Mouse (Mus musculus): ENCODE results near the gene Reps2. TPM values are rescaled to one million over a fixed set of nuclear protein-coding genes. Genes with fewer than 3 reads are reported as not detected.
A peak's percentile ranks its signal among the peaks of the same experiment; 100 is the strongest.

The Reps2 gene
- polyA plus RNA-seq (2014; fragmentation: Nextera tagmentation; extraction: Ambion mirVana), result 1.9 and 2.6 TPM in 2 replicates

DNA sequence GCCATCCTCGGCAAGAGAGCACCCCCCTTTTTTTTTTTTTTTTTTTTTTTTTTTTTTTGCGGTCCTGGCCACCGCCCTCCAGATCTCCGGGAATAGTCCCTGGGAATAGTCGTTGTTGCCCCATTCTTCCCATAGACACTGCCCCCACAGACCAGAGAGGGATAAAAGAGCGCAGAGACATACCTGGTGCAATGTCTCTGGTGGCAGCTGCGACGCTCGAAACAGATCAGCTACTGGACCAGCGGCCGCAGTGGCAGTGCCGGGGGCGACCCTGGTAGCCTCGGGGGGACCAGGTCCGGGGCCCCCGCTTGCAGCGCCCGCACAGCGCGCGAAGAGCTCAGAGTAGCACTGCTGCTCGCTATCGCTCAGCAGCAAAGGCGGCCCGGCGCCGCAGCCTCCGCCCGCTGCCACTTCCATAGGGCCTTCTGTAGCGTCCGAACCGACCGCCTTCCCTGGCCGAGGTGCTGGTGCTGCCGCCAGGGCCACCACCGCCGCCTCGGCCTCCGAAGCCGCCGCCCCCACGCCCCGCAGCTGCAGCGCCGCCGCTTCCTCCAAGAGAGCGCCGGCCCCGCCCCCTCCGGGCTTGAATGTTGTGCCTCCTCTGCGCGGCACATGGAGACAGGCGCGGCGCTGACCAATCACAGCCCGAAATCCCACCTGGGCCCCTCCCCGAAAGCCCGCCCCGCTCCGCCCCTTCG lies at the start of gene Reps2:
Reps2 (minus strand) TSS at position 559 of the 698 bp plus-strand sequence.
- Histone ChIP-seq H3K36me3 (ENCODE audit: control insufficient read depth, insufficient read depth, low read length) (no peaks in the 10 kb centered on the region), H3K9me3 (ENCODE audit: control insufficient read depth, low read length) (no peaks in the 10 kb centered on the region), H3K9ac (ENCODE audit: low read depth, low read length) (peak within 1 kb of the TSS; percentile 65), H3K4me1 (replicated peaks; ENCODE audit: control insufficient read depth, insufficient read depth, low read length) (no peaks in the 10 kb centered on the region), H3K4me3 (ENCODE audit: low read depth, low read length) (peak within 1 kb of the TSS; percentile 67), H3K27ac (ENCODE audit: low read depth, low read length) (peak within 1 kb of the TSS; percentile 65; the same call in 1 of the 2 replicates), H3K4me2 (peak within 1 kb of the TSS; percentile 89), H3K27me3 (replicated peaks; ENCODE audit: control insufficient read depth, insufficient read depth, low read length) (peaks cover 19% of the 10 kb centered on the region)
- WGBS, result 12% methylated on average over 52 of the region's 61 CpGs
- DNase-seq (ENCODE audit: low spot score) (peak; percentile 66), ATAC-seq (replicated peaks; ENCODE audit: low FRiP score) (peak; percentile 89)

DNA sequence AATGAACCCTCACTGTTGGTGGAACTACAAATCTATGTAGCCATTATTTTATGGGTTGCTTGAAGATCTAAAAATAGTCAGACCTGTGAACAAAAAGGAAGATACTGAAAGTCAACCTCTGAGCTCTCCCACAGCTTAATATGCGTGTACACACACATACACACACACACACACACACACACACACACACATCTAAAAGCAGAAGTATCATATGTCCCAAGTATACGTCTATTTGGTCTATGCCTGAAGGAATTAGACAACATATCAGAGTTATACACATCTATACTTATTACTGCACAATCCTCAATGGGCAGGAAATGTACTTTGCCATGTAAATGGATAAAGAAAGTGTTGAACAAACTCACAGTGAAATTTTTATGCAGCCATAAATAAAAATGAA lies 47.8 kb upstream of the Reps2 start:
- H3K27me3 ChIP-seq (replicated peaks; ENCODE audit: control insufficient read depth, insufficient read depth, low read length), result no peaks in the 10 kb centered on the region
- DNase-seq (ENCODE audit: low spot score) (no peak), ATAC-seq (replicated peaks; ENCODE audit: low FRiP score) (no peak)
- no peak overlapping the region for H3K4me3 ChIP-seq (ENCODE audit: low read depth, low read length)
- WGBS, result 44% methylated on average over 2 of the region's 2 CpGs
- H3K36me3 ChIP-seq (ENCODE audit: control insufficient read depth, insufficient read depth, low read length), result no peaks in the 10 kb centered on the region
- no peak overlapping the region for H3K27ac ChIP-seq (ENCODE audit: low read depth, low read length)
- no peaks in the 10 kb centered on the region for H3K4me1 ChIP-seq (replicated peaks; ENCODE audit: control insufficient read depth, insufficient read depth, low read length)
- no peak overlapping the region for H3K9ac ChIP-seq (ENCODE audit: low read depth, low read length)
- H3K9me3 ChIP-seq (ENCODE audit: control insufficient read depth, low read length), result no peaks in the 10 kb centered on the region
- H3K4me2 ChIP-seq, result no peak overlapping the region

DNA sequence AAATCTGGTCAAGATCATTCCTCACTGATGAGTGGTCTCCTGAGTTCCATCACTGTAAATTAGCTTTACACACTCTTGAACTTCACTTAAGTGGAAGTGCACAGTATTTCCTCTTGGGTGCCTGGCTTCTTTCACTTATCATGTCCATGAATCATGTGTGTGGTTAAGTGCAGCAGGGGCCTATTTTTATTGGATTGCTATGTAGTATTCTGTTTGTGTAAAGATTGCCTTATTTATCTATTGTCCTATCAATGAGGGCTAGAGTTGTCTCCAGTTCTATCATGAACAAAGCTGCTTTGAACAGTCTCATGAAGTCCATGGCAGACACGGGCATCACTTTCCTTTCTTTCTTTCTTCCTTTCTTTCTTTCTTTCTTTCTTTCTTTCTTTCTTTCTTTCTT lies 41.9 kb upstream of the Reps2 start:
- no peak for ATAC-seq (replicated peaks; ENCODE audit: low FRiP score)
- 0 out of 2 replicates have a peak, but pooled peaks cover 4% of the 10 kb centered on the region for H3K4me1 ChIP-seq (replicated peaks; ENCODE audit: control insufficient read depth, insufficient read depth, low read length)
- no peak for DNase-seq (ENCODE audit: low spot score)
- no peaks in the 10 kb centered on the region; the same call in none of the 2 replicates for H3K27me3 ChIP-seq (replicated peaks; ENCODE audit: control insufficient read depth, insufficient read depth, low read length)
- H3K27ac ChIP-seq (ENCODE audit: low read depth, low read length), result no peak overlapping the region
- no peak overlapping the region for H3K4me2 ChIP-seq
- no peaks in the 10 kb centered on the region for H3K36me3 ChIP-seq (ENCODE audit: control insufficient read depth, insufficient read depth, low read length)
- H3K4me3 ChIP-seq (ENCODE audit: low read depth, low read length), result no peak overlapping the region
- H3K9me3 ChIP-seq (ENCODE audit: control insufficient read depth, low read length), result no peaks in the 10 kb centered on the region
- no peak overlapping the region for H3K9ac ChIP-seq (ENCODE audit: low read depth, low read length)
- WGBS, result 92% methylated on average over 1 of the region's 1 CpGs

DNA sequence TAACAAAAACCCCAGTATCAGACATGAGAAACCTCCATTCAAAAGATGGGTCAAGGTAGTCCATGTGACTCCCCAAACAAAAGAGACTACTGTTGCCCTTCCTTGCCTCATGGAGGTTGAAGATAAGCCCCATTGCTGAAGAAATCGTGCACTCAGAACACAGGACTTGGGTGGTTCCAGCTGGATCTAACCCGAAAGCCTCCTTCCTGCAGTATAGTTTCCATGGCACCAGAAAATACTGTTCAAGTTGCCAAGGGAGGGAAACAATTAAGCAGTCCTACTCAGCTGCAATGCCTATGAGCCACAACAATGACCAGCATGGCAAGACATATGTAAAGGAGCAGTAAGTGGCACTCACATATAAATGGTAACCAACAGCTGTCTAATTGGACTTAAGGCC lies 36.1 kb upstream of the Reps2 start:
- H3K4me1 ChIP-seq (replicated peaks; ENCODE audit: control insufficient read depth, insufficient read depth, low read length), result peaks cover 11% of the 10 kb centered on the region; the same call in 1 of the 2 replicates
- no peaks in the 10 kb centered on the region; the same call in 1 of the 2 replicates for H3K27me3 ChIP-seq (replicated peaks; ENCODE audit: control insufficient read depth, insufficient read depth, low read length)
- no peak overlapping the region for H3K9ac ChIP-seq (ENCODE audit: low read depth, low read length)
- DNase-seq (ENCODE audit: low spot score) (no peak), ATAC-seq (replicated peaks; ENCODE audit: low FRiP score) (peak; percentile 85)
- H3K9me3 ChIP-seq (ENCODE audit: control insufficient read depth, low read length), result no peaks in the 10 kb centered on the region
- H3K4me2 ChIP-seq, result no peak overlapping the region; the same call in 1 of the 2 replicates
- no peak overlapping the region for H3K4me3 ChIP-seq (ENCODE audit: low read depth, low read length)
- WGBS, result 43% methylated on average over 2 of the region's 2 CpGs
- peak overlapping the region; percentile 75 for H3K27ac ChIP-seq (ENCODE audit: low read depth, low read length)
- no peaks in the 10 kb centered on the region for H3K36me3 ChIP-seq (ENCODE audit: control insufficient read depth, insufficient read depth, low read length)

DNA sequence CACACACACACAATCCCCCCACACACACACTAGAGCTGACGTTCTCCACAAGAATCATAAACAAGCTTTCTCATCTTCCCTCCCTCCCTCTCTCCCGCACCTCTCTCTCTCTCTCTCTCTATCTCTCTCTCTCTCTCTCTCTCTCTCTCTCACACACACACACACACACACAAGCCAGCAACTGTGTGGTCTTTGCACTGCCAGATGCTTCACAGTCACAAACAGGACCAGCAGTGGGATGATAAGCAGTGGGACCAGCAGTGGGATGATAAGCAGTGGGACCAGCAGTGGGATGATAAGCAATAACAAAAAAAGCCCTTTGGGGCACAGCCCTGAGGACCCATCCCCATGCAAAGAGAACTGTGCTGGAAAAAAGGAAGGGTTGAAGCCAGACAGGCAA lies 35.4 kb upstream of the Reps2 start:
- ATAC-seq (replicated peaks; ENCODE audit: low FRiP score) (peak; percentile 99), DNase-seq (ENCODE audit: low spot score) (peak; percentile 31)
- Histone ChIP-seq H3K4me2 (peak overlapping the region; percentile 19; the same call in 1 of the 2 replicates), H3K4me1 (replicated peaks; ENCODE audit: control insufficient read depth, insufficient read depth, low read length) (peaks cover 11% of the 10 kb centered on the region; the same call in 1 of the 2 replicates), H3K9ac (ENCODE audit: low read depth, low read length) (no peak overlapping the region), H3K9me3 (ENCODE audit: control insufficient read depth, low read length) (no peaks in the 10 kb centered on the region), H3K36me3 (ENCODE audit: control insufficient read depth, insufficient read depth, low read length) (no peaks in the 10 kb centered on the region), H3K4me3 (ENCODE audit: low read depth, low read length) (no peak overlapping the region), H3K27me3 (replicated peaks; ENCODE audit: control insufficient read depth, insufficient read depth, low read length) (no peaks in the 10 kb centered on the region; the same call in 1 of the 2 replicates), H3K27ac (ENCODE audit: low read depth, low read length) (peak overlapping the region; percentile 75; the same call in 1 of the 2 replicates)
- 57% methylated on average over 2 of the region's 2 CpGs for WGBS

DNA sequence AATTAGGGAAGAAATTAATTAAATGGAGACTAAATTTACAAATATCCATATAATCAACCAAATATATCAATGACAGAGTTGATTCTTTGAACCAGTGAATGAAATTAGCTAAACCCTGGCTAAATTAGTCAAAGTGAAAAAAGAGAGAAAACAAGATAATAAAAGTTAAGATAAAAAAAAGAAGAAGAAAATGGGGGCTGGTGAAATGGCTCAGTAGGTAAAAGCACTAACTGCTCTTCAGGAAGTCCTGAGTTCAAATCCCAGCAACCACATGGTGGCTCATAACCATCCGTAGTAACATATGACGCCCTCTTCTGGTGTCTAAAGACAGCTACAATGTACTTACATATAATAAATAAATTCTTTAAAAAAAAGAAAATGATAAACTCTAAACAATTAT lies 22.7 kb upstream of the Reps2 start:
- no peaks in the 10 kb centered on the region for H3K9me3 ChIP-seq (ENCODE audit: control insufficient read depth, low read length)
- ATAC-seq (replicated peaks; ENCODE audit: low FRiP score) (no peak), DNase-seq (ENCODE audit: low spot score) (no peak)
- WGBS, result 69% methylated on average over 2 of the region's 2 CpGs
- no peak overlapping the region for H3K4me2 ChIP-seq
- no peak overlapping the region for H3K4me3 ChIP-seq (ENCODE audit: low read depth, low read length)
- no peaks in the 10 kb centered on the region for H3K27me3 ChIP-seq (replicated peaks; ENCODE audit: control insufficient read depth, insufficient read depth, low read length)
- no peaks in the 10 kb centered on the region for H3K36me3 ChIP-seq (ENCODE audit: control insufficient read depth, insufficient read depth, low read length)
- no peak overlapping the region for H3K27ac ChIP-seq (ENCODE audit: low read depth, low read length)
- H3K4me1 ChIP-seq (replicated peaks; ENCODE audit: control insufficient read depth, insufficient read depth, low read length), result no peaks in the 10 kb centered on the region
- H3K9ac ChIP-seq (ENCODE audit: low read depth, low read length), result no peak overlapping the region

DNA sequence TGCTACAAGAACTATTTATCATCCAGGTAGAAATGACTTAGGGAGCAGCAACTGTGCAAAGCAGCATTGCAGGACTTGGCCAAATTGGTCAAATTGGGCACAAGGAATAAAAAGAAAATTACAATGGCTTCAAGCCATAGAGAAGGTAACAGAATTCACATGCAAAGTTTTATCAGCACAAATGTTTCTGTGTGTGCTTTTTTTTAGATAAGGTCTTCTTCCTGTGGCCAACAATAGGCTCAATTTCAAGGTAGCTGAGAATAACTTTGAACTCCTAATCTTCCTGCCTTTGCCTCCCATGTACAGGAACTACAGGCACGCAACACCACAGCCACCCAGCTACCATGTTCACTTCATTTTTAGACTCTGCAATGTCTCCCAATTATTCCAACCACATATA lies 16.7 kb upstream of the Reps2 start:
- H3K27ac ChIP-seq (ENCODE audit: low read depth, low read length), result no peak overlapping the region
- no peaks in the 10 kb centered on the region for H3K36me3 ChIP-seq (ENCODE audit: control insufficient read depth, insufficient read depth, low read length)
- DNase-seq (ENCODE audit: low spot score) (no peak), ATAC-seq (replicated peaks; ENCODE audit: low FRiP score) (no peak)
- H3K9ac ChIP-seq (ENCODE audit: low read depth, low read length), result no peak overlapping the region
- no peaks in the 10 kb centered on the region for H3K27me3 ChIP-seq (replicated peaks; ENCODE audit: control insufficient read depth, insufficient read depth, low read length)
- WGBS, result 75% methylated on average over 1 of the region's 1 CpGs
- H3K4me3 ChIP-seq (ENCODE audit: low read depth, low read length), result no peak overlapping the region
- no peak overlapping the region for H3K4me2 ChIP-seq
- H3K4me1 ChIP-seq (replicated peaks; ENCODE audit: control insufficient read depth, insufficient read depth, low read length), result no peaks in the 10 kb centered on the region
- H3K9me3 ChIP-seq (ENCODE audit: control insufficient read depth, low read length), result no peaks in the 10 kb centered on the region

DNA sequence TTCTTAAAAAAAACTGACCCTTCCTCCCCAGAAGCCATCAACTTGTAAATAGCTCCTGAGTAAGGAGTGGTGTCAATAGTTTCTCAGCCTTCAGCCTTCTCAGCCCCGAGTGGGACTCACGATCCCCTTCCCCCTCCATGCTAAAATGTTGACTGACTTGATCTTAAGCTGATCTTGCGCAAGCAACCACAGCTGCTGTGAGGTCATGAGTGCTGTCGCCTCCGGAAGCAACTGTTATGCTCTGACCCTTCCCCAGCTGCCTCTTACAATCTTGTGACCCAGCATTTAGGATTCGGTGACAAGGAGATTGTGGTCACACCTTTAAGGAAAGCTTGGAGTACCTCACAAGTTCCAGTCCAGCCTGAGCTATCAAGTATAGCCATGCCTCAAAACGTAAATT lies 10.1 kb upstream of the Reps2 start:
- DNase-seq (ENCODE audit: low spot score), result no peak
- no peak overlapping the region for H3K27ac ChIP-seq (ENCODE audit: low read depth, low read length)
- ATAC-seq (replicated peaks; ENCODE audit: low FRiP score), result no peak
- H3K9me3 ChIP-seq (ENCODE audit: control insufficient read depth, low read length), result no peaks in the 10 kb centered on the region
- no peak overlapping the region for H3K4me3 ChIP-seq (ENCODE audit: low read depth, low read length)
- H3K4me2 ChIP-seq, result no peak overlapping the region
- 76% methylated on average over 7 of the region's 7 CpGs for WGBS
- no peak overlapping the region for H3K9ac ChIP-seq (ENCODE audit: low read depth, low read length)
- H3K36me3 ChIP-seq (ENCODE audit: control insufficient read depth, insufficient read depth, low read length), result no peaks in the 10 kb centered on the region
- no peaks in the 10 kb centered on the region for H3K4me1 ChIP-seq (replicated peaks; ENCODE audit: control insufficient read depth, insufficient read depth, low read length)
- 0 out of 2 replicates have a peak, but pooled peaks cover 5% of the 10 kb centered on the region for H3K27me3 ChIP-seq (replicated peaks; ENCODE audit: control insufficient read depth, insufficient read depth, low read length)

DNA sequence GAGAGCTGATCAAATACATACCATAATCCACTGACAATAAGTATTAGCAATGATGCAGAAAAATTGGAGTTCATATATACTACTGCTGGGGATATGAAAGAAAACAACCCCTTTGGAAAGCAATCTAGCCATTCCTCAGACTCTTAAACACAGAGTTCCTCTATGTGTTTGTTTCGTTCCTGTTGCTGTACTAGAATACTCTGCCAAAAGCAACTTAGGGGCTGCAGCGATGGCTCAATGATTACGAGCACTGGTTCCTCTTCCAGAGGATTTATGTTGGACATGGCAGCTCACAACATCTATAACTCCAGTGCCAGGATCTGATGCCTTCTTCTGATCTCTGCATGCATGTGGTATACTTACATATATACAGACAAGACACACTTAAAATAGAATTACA lies 9.0 kb upstream of the Reps2 start:
- Histone ChIP-seq H3K27me3 (replicated peaks; ENCODE audit: control insufficient read depth, insufficient read depth, low read length) (0 out of 2 replicates have a peak, but pooled peaks cover 7% of the 10 kb centered on the region), H3K4me3 (ENCODE audit: low read depth, low read length) (no peak overlapping the region), H3K4me2 (no peak overlapping the region), H3K9ac (ENCODE audit: low read depth, low read length) (no peak overlapping the region), H3K27ac (ENCODE audit: low read depth, low read length) (no peak overlapping the region), H3K9me3 (ENCODE audit: control insufficient read depth, low read length) (no peaks in the 10 kb centered on the region), H3K36me3 (ENCODE audit: control insufficient read depth, insufficient read depth, low read length) (no peaks in the 10 kb centered on the region), H3K4me1 (replicated peaks; ENCODE audit: control insufficient read depth, insufficient read depth, low read length) (no peaks in the 10 kb centered on the region)
- ATAC-seq (replicated peaks; ENCODE audit: low FRiP score) (no peak), DNase-seq (ENCODE audit: low spot score) (no peak)
- WGBS, result 82% methylated on average over 3 of the region's 3 CpGs
